Mouse (Mus musculus): Measurements from ENCODE around the gene Gstp2. TPM values are rescaled to one million over a fixed set of nuclear protein-coding genes. Genes with fewer than 3 reads are reported as not detected.
A peak's percentile ranks its signal among the peaks of the same experiment; 100 is the strongest.
"Not testable (repeated sequence)": the region's sequence is repeated elsewhere in the genome, so short reads cannot be mapped to it uniquely, and the experiment has no call there.

Gstp2 gene
- total RNA-seq, 2 experiments from 2014 or later, result 44.0 to 76.5 TPM

DNA sequence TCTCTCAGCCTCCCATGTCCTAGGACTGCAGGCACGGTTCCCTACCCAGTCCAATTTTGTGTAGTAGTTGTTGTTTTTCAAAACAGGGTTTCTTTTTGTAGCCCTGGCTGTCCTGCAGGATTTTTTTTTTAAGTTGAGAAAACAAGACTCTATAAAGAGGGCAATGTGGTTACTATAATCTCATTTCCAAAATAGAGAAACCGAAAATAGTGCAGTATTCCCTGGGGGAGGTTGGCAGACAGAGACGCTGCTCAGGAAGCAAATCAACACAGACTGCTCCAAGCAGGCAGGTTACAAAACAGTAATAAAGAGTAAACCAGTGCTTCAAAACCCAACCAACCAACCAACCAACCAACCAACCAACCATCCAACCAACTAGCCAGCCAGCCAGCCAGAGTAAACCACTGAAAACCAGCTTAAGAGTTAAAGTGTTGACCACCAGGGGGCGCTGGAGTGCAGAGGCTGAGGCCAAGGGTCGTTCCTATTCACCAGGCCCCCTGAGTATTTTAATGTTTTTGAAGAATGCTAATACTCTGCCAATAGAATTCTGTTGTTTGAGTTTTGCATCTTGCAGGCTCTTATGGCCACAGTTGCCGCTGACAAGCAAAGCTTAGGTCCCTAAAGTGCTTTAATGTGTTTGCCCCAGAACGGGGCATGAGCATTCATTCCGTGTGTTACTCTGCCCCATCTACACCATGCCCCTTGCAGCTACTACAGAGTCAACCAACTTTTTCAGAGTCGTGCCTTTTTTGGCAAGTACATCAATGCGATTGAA lies 6.1 kb upstream of the Gstp2 start:
- peak in 1 of 2 experiments; percentile 54 for DNase-seq (ENCODE audit: low spot score in 2 of 2)

- no peak for DNase-seq (ENCODE audit: low spot score in 2 of 2)
Measured at GRCm38 (mm10) chr19:4051016-4051415, 5.2 kb upstream of the Gstp2 start.

DNA sequence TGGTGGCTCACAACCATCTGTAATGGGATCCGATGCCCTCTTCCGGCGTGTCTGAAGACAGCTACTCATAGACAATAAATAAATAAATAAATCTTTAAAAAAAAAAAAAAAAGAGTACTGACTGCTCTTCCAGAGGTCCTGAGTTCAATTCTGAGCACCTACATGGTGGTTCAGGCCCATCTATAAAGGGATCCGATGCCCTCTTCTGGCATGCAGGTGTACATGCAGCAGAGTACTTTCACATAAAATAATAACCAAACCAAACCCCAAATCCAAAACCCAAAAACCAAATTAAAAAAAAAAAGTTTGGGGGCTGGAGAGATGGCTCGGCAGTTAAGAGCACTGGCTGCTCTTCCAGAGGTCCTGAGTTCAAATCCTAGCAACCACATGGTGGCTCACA lies 3.2 kb upstream of the Gstp2 start:
- not testable (repeated sequence) for DNase-seq (ENCODE audit: low spot score in 2 of 2)

- peak in 1 of 2 experiments; percentile 81 for DNase-seq (ENCODE audit: low spot score in 2 of 2)
Measured at GRCm38 (mm10) chr19:4047859-4048258, 2.0 kb upstream of the Gstp2 start.

GRCm38 (mm10) chr19:4046866-4047254 lies 1.0 kb upstream of the Gstp2 start:
- no peak for DNase-seq (ENCODE audit: low spot score in 2 of 2)

GRCm38 (mm10) chr19:4044109-4044508 lies 1.7 kb downstream of the Gstp2 start:
- not testable (repeated sequence) for DNase-seq (ENCODE audit: low spot score in 2 of 2)

GRCm38 (mm10) chr19:4042124-4042523 lies 3.7 kb downstream of the Gstp2 start:
- DNase-seq (ENCODE audit: low spot score in 2 of 2), result no peak

- DNase-seq (ENCODE audit: low spot score in 2 of 2), result not testable (repeated sequence)
Measured at GRCm38 (mm10) chr19:4041500-4041899, 4.3 kb downstream of the Gstp2 start.

DNA sequence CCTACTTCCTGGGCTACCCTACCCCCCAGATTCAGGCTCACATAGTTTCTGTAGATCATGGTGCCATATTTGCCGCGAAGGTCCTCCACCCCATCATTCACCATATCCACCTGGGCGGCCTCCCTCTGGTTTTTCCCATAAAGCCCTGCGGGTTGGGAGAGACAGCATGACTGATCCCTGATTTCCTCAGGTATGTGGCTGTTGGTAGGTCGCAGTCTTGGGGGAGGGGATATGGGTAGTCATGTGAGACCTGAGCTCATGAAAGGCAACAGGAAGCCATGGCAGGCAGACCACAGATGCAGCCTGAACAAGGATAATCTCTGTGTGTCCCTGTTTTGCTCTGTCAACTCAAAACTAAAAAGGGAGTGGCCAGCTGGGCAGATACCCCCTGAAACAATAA lies 4.9 kb downstream of the Gstp2 start:
- DNase-seq (ENCODE audit: low spot score in 2 of 2), result not testable (repeated sequence)

GRCm38 (mm10) chr19:4037788-4038232 lies 8.0 kb downstream of the Gstp2 start, which contains the start of gene Gstp1:
Gene Gstp1 (minus strand): TSS chr19:4037985.
- DNase-seq (ENCODE audit: low spot score in 2 of 2), result peak; percentile 89 to 94

DNA sequence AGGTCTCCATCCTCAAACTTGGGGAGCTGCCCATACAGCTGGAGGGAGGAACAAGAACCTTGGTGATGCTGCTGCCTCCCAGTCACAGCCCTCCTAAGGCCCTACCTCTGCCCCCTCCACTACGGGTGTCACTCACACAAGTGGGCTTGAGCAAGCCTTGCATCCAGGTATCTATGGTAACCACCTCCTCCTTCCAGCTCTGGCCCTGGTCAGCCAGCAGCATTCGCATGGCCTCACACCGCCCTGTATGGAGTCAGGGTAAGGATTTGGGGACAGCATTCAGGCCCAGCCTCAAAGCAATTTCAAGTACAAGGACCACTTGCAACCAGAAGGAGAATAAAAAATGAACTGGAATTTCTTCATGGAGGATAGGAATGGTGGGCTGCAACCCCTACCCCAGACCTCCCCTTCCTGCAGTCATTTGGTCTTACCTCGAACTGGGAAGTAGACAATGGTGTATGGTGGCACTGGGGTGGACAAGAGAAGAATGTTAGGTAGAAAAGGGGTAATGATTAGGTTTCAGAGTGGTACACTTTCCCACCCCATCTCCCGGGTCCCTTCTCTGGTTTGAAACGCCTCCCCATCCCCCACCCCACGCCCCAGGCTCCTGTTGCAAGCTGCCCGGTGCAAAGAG lies 8.6 kb downstream of the Gstp2 start:
- DNase-seq (ENCODE audit: low spot score in 2 of 2), result not testable (repeated sequence)

DNA sequence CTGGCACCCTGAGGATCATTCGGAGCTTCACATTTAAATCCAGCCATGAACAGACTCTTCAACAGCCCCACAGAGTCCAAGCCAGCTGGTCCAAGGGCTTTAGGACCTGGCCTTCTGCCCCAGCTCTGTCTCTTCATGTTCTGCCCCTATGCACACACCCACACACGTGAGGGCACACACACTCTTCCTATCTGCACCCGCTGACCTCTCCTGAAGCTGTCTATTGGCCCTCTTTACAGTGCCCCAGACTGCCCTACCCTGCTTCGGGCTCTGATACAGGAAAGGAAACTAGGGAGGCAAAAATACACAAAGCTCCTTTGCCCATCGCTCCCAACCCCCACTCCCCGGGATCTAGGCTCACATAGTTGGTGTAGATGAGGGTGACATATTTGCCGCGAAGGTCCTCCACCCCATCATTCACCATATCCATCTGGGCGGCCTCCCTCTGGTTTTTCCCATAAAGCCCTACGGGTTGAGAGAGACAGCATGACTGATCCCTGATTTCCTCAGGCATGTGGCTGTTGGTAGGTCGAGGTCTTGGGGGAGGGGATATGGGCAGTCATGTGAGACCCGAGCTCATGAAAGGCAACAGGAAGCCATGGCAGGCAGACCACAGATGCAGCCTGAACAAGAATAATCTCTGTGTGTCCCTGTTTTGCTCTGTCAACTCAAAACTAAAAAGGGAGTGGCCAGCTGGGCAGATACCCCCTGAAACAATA lies 9.3 kb downstream of the Gstp2 start:
- no peak for DNase-seq (ENCODE audit: low spot score in 2 of 2)

DNA sequence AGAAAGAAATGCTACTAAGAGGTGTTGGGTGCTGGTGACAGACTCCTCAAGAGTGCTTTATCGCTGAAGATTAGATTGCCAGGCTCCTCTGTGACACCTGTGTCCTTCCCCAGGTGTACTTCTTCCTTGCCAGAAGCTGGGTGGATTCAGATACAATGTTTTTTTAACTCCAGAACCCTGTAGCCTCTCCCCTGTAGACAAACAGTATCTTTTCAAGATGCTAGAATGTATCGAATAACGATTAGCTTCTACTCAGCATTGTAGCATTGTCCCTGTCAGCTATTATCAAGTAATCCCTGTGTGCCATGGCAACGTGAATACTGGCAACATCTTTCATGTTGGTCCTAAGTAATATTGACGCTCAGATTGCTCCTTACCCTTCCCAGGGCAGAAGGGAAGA lies 12.1 kb downstream of the Gstp2 start:
- DNase-seq (ENCODE audit: low spot score in 2 of 2), result no peak

GRCm38 (mm10) chr19:4033298-4033697 lies 12.5 kb downstream of the Gstp2 start:
- DNase-seq (ENCODE audit: low spot score in 2 of 2), result no peak

- no peak for DNase-seq (ENCODE audit: low spot score in 2 of 2)
Measured at GRCm38 (mm10) chr19:4032668-4033067, 13.2 kb downstream of the Gstp2 start.

DNA sequence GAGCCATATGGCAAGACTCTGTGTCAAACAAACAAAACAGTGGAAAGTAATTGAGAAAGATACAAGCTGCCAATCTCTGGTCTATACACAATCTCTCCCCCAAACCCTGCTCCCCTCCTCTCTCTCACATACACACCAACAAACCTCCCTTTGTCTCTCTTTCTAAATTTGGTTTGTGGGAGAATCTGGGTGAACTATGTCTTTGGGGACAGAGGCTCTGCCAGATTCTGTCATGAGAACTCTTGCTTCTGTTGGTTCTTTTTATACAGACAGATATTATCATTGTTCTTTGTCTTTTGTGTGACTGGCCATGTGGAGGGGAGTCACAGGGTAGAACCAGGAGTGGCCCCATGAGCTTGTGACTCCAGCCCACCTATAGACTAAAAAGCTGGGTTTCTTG lies 18.2 kb downstream of the Gstp2 start:
- no peak for DNase-seq (ENCODE audit: low spot score in 2 of 2)

GRCm38 (mm10) chr19:4023185-4023584 lies 22.6 kb downstream of the Gstp2 start:
- no peak for DNase-seq (ENCODE audit: low spot score in 2 of 2)

DNA sequence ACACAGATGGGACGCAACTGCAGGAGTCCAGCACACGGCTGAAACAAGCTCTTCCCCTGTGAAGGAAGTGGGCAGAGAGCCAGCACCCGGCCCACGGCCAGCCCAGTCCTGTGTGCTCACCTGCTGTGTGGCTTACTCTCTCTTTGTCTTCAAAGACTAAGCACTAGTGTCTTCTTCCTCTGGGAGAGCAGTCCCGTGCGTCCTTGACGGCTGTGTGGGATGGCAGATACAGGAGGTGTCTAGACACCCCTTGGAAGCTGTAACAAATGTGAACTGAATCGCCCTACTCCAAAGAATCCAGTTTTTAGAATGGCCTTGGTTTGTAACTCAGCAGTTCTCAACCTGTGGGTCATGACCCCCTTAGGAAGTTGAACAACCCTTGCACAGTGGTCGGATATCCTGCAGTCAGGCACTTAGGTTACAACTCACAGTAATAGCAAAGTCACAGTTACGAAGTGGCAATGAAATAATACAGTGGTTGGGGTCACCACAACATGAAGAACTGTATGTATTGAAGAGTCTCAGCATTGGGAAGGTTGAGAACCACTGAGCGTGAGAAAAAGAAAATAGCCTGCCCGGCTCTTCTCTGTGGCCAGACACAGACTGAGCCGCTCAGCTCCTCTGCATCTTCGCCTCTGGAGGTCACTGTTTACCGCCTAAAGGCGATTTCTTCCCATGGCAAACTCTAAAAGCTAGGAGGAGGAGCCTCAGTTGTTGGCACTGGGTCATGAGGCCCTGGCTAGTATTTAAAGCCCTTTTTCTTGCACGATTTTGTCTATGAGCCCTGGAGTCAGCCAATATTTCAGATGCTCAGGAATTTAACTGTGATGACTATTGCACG lies 26.9 kb downstream of the Gstp2 start:
- DNase-seq (ENCODE audit: low spot score in 2 of 2), result peak; percentile 65 to 89

DNA sequence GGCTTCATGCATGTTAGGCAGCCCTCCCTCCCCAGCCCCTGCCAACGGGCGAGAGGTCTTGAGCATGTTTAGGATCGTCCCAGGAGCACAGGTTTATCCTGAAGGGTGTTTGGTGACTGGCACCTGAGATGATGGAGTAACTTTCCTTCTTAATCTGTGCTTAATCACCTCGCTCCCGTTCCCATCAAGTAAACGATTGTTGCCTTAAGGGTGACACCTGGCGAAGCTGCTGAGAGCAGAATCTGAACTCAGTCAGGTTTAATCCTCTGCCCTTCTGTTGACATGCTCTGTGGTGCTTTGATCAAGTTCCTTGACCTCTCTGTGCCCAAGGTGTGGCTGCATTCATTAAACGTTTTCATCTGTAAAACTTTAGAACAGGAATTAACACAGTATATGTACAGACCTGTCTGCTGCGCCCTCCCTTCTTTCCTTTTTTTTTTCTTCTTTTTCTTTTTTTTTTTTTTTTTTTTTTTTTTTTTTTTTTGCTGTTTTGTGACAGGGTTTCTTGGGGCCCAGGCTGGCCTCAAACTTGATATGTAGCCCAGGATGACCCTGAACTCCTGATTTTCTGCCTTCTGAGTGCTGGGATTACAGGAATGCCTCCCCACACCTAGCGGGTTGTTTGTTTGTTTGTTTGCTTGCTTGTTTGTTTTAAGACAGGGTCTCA lies 27.8 kb downstream of the Gstp2 start:
- no peak for DNase-seq (ENCODE audit: low spot score in 2 of 2)

DNA sequence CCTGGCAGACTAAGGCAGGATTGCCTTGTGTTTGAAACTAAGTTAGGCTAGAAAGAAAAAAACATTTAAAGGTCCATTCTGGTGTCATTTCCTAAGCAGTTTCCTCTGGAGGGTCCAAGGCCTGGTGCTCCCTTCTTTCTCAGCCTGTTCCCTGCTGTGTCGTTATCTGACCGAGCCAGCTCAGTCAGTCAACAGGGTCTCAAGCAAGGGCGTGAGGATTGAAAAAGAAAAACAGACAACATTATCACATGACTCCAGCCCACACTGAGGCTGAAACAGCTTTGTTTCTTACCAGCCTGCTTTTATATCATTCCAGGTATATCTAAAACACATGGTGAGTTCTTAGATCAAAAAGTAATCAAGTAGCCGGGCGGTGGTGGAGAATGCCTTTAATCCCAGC lies 30.2 kb downstream of the Gstp2 start:
- no peak for DNase-seq (ENCODE audit: low spot score in 2 of 2)

Measured in layer of hippocampus, adult 18-20 months (tissue).